Mouse (Mus musculus) liver, adult (tissue): ENCODE results near the gene Bcl11a.

Experiments
- GATA4 ChIP-seq: IDR thresholded peaks from 2 replicates; pipeline ENCODE4 v1.6.1; 2014; ENCODE audit warnings: mild to moderate bottlenecking, low read length; ENCODE audit not compliant: insufficient replicate concordance

The Bcl11a gene

DNA sequence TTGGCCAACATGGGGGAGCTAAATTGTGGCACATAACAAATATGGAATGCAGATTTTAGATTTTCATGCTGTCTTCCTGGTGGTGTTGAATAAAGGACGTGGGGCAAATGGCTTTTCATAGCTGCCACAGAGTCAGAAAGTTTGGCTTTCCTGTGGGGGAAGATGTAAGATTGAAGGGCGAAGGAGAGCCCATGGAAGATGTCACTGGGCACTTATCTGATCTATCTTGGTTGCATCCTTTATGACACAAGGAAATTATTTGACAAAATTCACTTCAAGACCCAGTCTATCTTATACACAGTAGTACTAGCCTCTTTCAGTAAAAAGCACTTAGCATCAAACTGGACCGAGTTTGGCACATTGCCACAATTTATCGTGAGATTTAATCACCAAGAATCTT, 12.6 kb downstream of the Bcl11a start:
- no peak for TF ChIP-seq GATA4

DNA sequence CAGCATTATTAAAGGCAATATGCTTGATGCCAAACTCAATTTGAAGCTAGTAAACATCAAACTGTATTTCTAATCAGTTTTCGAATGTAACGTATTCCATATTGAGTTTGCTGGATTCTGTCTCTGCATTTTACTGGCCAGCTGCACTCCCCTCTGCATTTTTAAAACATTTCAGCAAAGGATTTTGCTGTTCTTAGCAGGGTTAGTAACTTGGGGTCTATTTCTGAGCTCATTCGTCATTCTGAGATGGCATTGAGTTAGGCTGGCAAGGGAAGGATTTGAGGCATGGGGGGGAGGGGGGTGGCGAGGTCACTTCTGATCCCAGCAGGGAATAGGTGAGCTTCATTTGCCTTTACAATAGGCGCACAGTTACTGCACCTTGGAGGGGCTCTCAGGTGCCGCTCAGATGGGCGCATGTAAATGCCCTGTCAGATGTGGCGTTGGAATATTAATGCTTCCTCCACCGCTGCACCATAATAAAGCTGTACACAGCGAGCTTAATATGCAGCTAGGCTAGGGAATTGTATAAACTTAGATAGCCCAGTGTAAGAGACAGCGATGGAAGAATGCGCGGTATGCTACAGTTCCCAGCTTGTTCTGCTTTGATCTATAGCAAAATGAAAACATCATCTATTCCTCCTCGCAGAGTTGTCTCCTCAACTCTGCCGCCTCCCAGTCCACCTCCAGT, 13.7 kb downstream of the Bcl11a start:
- no peak for TF ChIP-seq GATA4

DNA sequence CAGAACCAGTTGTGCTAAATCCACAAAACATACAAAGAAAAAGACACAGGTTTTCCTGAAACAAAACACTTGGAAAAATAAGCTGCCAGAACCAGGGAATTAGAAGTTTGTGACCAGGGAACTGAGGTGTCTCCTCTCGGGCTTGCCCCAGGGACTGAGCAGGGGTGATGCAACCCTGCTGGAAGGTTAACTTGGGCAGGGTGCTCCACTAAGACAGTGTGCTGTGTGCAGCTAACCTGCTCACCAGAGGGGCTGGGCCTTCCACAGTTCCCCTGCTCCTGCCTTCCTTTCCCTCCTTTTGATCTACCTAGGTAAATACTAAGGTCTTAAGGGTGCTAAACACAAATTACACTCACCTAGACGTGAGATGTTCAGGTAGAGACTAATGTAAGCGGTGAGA, 14.8 kb downstream of the Bcl11a start:
- TF ChIP-seq GATA4 = no peak

DNA sequence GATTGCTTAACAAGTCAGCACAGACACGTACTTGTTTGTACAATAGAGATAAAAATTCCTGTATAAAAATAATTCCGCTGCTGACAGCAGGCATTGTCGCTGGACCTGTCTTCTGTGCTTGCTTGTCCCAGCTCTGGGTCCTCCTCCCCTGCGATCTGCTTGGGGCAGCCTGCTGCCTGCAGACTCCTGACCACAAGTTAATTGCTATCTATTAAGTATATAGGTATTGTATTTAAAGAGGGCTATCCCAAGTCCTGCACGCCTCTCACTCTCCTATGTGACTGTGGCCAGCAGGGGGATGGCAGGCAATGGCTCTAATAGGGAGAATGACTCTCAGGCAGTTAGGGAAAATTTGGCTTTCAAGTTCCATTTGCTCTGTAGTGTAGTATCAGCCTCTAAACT, 16.2 kb downstream of the Bcl11a start:
- TF ChIP-seq GATA4 = no peak

DNA sequence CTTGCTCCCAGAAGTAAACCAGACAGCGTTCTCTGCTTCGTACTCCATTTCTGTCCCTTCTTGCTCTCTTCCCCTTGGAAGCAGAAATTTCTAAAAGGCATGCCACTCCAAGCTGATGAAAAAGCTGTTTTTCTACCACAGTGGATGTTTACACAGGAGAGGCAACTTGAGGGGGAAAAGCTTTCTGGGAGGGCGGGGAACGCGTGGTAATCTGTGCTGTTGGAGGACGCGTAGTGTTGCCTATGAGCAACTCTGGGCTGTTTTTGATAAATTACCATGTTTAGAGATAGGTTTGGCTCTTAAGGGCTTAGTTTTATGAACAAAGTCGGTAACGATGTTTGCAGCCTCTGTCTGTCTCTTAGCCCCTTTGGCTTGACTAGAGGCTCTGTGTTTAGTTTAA, 17.4 kb downstream of the Bcl11a start:
- no peak for TF ChIP-seq GATA4

DNA sequence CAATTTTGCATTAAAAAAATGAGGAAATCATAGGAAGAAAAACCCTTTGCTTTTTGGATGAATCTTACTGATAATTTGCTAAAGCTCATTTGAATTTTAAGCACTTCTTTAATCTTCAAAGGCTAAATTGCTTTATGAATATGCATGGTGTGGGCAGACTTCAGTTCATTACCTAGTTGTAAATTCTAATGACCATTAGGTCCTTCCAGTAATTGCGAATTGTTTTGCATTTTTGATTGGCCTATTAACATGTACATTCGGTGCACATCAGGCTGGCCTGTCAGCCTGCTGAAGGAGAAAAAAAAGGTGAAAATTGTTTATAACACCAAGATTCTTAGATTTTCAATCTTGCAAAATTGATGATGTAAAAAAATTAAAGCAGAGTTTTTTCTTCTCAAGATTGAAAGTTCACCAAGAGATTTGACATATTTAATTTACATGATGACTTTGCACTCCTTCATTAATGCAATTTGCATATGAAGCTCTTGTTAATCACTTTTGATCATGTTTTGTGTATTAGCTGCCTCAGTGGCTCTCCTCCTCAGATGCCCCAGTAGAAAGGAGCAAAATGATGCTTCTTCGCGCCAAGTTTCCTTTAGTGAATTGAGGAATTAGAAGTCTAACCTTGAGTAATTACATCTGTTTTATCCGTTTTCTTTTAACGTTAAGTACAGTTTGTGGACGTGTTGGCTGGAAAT, 17.9 kb downstream of the Bcl11a start:
- no peak for TF ChIP-seq GATA4

DNA sequence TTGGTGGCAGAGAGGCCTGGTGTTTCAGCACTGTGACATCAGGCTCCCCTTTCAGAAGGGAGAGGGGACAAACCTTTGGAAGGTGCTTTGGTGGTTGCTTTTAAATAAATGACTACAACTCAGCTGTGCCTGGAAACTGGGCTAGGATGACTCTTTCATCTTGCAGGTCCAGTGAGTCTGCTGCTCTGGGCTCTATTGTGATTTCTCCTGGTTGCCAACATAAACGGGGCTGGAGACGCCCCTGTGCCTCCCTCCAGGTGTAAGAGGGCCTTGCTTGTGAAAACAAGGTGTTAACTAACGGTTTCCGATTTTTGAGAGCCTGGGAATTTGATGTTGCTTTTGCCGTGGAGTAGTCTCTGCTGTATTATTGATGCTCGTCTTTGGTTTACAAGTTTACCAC, 18.6 kb downstream of the Bcl11a start:
- TF ChIP-seq GATA4 = no peak

DNA sequence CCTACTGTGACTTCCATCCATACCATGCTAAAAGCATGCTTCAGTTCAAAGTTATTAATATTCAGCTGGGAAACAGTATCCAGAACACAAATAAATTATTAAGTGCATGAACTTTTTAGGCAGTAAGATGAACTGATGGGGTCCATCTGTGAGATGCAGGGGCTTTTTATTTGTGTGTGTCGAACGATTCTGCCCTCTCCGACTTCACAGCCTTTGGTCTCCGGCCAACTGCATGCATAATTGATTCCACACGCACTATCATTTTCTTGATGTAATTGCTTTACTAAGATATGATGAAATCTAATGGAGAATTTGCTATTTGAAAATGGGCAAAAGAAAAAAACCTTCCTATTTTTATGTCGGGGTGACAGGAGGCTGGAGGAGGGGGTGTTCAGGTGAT, 19.2 kb downstream of the Bcl11a start:
- TF ChIP-seq GATA4 = no peak

DNA sequence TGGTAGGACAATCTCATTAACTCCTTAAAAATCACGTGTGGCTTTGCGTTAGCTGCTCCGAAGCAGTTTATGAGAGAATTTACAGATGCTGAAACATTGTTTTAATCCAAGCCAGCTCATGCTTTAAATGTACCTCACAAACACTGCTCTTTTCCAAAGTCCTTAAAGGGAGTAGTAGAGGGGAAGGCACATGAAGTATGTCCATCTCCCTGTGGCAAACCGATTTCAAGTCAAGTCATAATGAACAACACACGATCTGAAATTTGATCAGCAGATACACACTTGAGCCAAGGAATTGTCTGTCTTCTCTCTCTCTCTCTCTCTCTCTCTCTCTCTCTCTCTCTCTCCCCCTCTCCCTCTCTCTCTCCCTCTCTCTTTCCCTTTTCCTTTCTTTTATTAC, 20.2 kb downstream of the Bcl11a start:
- TF ChIP-seq GATA4 = no peak

DNA sequence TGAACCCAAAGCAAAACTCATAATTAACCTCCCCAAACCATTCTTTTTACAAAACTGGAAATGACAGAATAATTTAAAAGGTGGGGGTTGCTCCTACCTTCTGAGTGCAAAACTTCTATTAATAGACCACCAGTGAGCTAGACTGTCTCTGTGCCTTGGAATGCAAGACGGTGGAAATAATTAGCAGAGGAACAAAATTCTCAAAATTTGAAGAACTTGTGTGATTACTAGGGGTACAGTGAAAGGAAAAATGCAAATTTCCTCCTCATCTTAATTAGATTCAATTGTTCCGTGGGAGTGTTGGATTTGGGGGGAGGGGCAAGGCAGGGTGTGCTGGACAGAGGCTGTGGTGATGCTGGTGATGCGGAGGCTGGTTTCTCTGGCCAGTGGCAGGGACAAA, 20.8 kb downstream of the Bcl11a start:
- no peak for TF ChIP-seq GATA4

DNA sequence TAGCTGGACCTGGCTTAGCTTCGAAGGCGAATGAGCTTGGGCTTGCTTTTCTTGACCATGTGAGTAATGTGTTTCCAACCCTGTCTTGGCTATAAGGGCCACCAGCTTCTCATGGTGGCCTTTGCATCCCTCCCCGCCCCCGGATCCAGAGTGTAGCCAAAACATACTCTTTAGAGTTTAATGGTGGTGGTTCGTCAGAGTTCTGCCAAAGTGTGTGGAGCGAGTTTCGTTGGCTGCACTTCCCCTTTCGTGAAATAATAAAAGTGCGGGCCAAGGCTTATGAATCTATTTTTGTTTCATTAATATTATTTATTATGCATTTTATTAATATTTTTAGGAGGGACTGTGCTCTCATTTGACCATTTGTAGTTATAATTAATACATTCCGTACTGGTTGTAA, 21.4 kb downstream of the Bcl11a start:
- no peak for TF ChIP-seq GATA4

DNA sequence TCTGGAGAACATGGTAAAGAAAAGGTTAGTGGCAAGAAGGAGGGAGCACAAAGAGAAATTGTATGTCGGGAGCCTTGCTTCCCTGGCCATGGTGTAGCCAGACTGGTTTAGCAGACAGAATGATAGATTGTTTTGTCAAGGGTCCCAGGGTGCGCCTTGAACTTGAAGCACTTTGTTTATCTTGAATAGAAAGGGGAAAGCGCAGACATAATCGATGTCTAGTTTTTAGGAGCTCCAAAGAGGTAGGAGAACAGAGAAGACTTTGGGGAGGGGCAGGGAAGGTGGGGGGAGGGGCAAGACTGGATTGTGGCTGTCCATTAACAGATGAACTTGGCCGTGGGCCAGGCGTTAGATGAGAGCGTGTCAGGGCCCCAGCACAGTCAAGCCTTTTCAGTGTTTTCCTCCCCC, 22.0 kb downstream of the Bcl11a start:
- TF ChIP-seq GATA4 = no peak

DNA sequence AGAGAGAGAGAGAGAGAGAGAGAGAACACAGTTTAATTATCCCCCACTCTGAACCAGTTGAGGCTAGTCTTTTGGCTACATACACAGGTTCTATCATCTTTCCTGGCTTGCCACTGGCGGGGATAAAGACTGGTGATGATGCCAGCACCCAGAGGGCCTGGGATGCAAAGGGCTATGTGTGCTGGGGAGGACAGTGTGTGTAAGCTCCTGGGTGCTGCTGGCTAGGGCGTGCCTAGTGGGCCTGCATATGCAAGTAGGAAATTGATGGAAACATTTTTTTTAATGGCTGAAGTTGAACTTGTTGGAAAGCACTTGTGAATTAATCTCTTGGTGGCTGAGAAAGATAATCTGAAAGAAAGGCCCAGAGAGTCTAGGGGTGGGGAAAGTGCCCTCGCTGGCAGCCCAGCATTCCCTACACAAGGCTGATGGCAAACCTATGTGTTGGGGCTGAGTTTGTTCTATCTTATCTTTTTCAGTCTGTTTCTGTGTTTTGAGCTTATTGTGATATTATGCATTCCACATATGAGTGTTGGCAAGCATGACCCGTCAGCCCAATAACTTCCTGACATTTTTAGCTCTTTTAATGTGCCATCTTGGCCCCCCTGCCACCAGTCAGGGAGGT, 22.7 kb downstream of the Bcl11a start:
- TF ChIP-seq GATA4 = no peak

DNA sequence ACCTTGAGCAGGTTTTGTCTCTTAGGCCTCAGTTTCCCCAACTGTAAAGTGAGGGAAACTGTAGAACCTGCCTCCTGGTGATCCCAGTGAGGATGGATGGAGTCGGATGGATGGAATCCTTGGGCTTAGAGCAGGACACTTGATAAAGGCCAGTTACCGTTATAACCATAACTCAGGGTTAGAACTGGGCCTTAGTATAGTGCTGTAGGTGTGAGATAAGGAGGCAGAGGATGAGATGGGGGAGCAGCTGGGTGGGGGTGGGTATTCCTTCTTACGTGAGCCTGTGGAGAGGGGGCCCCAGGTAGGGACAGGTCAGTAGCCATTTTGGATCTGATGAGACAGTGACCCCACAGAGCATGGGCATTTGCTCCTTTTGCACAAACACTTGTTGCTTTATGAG, 23.8 kb downstream of the Bcl11a start:
- no peak for TF ChIP-seq GATA4

DNA sequence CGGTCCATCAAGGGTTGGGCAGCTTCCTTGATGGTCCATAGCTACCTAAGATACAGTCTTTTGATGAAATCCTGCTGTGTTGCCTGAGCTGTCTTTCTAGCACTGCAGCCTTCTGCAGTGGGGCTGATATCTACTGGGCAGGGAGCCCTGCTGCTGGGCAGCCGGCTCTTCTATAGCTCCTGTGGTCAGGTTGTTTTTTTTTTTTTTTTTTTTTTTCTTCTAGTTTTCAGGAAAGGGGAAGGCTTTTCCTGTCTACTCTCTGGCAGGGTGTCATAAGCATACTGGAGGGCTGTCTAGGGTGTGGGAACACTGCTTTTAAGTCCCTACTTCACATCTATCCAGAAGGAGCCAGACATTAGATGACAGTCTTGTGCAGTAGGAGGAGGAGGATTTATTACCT, 24.5 kb downstream of the Bcl11a start:
- no peak for TF ChIP-seq GATA4

DNA sequence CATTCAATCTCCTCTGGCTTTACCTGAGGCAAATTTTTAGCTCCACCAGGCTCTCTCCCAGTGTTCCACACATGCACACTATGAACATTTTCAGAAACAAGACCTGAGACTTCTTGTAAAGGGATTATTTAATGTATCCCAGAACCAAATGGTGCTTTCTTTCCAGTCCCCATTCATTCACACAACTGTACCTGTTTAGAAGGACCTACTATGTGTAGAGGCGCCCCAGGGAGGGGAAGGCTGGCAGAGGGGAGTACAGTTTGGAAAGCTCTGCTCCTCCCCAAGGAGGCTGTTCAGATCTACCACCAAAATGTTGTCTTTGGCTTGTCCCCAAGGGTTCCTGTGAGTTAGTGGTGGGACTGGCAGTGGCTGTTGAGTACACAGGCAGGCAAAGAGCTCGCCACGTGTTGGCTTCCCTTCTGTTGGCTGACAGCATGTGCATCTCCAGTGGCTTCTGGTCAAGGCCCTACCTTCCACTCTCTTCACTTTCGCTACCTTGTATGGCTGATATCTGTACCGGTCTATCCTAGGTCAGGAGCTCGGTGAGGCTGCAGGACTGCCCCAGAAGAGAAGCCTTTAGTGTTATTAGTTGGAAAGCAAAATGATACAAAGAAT, 25.4 kb downstream of the Bcl11a start:
- TF ChIP-seq GATA4 = no peak
